Mouse (Mus musculus) ES-Bruce4 (cell line): ENCODE data around the gene Fgfr2. TPM values are rescaled to one million over a fixed set of nuclear protein-coding genes. Genes with fewer than 3 reads are reported as not detected.

ENCODE experiments used
- H3K27ac ChIP-seq: 2 replicates; pipeline ENCODE4 v1.5.1; 2012; ENCODE audit warnings: low read length, inconsistent platforms; ENCODE audit not compliant: insufficient read depth
- H3K27me3 ChIP-seq: 2 replicates; pipeline ENCODE4 v1.6.1; 2012; ENCODE audit warnings: mild to moderate bottlenecking, low read length, inconsistent platforms; ENCODE audit not compliant: control insufficient read depth, poor library complexity, insufficient read depth, severe bottlenecking
- H3K36me3 ChIP-seq: 2 replicates; pipeline ENCODE4 v1.6.1; 2012; ENCODE audit warnings: inconsistent platforms, mild to moderate bottlenecking, low read length, moderate library complexity; ENCODE audit not compliant: control insufficient read depth, poor library complexity, insufficient read depth, severe bottlenecking
- H3K4me1 ChIP-seq: one replicate; pipeline ENCODE4 v1.8.1; 2011; ENCODE audit warnings: low read length; ENCODE audit not compliant: control insufficient read depth, insufficient read depth
- H3K4me3 ChIP-seq: 2 replicates; pipeline ENCODE4 v1.5.1; 2011; ENCODE audit warnings: low read depth, mild to moderate bottlenecking, low read length
- H3K9ac ChIP-seq: 2 replicates; pipeline ENCODE4 v1.6.1; 2012; ENCODE audit warnings: low read depth, mild to moderate bottlenecking, inconsistent platforms; ENCODE audit not compliant: poor library complexity, severe bottlenecking
- H3K9me3 ChIP-seq: replicated peaks from 2 replicates; pipeline ENCODE4 v1.6.1; 2012; ENCODE audit warnings: mild to moderate bottlenecking, low read length, inconsistent platforms; ENCODE audit not compliant: control insufficient read depth, poor library complexity, insufficient read depth, severe bottlenecking
- CTCF ChIP-seq: IDR thresholded peaks from one replicate; pipeline ENCODE4 v1.8.1; 2011; ENCODE audit warnings: low read depth, low read length
- EP300 ChIP-seq: IDR thresholded peaks from 2 replicates; pipeline ENCODE4 v1.6.1; 2011; ENCODE audit warnings: low read depth, low read length; ENCODE audit not compliant: insufficient read depth
- POLR2A ChIP-seq: IDR thresholded peaks from one replicate; pipeline ENCODE4 v1.8.1; 2011; ENCODE audit warnings: low read length; ENCODE audit not compliant: insufficient read depth
- polyA plus RNA-seq: library from polyadenylated mRNA; stranded (reverse); fragments of >200 nt; gene quantifications from 2 replicates; pipeline ENCODE4 v1.2.4, GENCODE M21; 2011; ENCODE audit warnings: low read depth; ENCODE audit not compliant: missing spikeins, insufficient read depth, insufficient read length

Gene Fgfr2
- polyA plus RNA-seq, 1 experiment: 34.8 TPM

DNA sequence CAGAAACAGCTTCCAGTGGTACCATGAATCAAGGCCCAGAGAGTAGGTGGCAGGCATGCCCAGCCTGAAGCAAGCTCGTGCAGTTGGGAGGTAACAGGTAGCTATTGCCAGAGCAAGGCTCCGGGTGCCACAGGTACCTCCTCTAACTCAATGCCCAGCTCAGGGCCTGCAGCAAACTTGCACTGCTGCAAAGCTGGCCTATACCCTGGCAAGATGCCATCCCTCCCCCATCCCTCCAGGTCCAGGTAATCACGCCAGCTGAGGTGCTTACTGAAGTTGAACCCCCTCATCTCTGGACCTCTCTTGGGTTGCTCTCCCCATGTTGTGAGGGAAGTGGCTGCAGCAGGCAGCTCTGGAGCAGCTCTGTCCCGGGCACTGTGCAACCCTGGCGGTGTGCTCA, 464.5 kb downstream of the Fgfr2 start:
- no peak for TF ChIP-seq EP300
- no peak for TF ChIP-seq POLR2A
- no peak for TF ChIP-seq CTCF
- H3K36me3 ChIP-seq: no peaks in the 10 kb centered on the region
- H3K27me3 ChIP-seq: no peaks in the 10 kb centered on the region
- no peaks in the 10 kb centered on the region for H3K4me1 ChIP-seq
- no peak overlapping the region for H3K27ac ChIP-seq
- no peak overlapping the region for H3K4me3 ChIP-seq
- H3K9ac ChIP-seq: no peak overlapping the region
- H3K9me3 ChIP-seq: no peaks in the 10 kb centered on the region

DNA sequence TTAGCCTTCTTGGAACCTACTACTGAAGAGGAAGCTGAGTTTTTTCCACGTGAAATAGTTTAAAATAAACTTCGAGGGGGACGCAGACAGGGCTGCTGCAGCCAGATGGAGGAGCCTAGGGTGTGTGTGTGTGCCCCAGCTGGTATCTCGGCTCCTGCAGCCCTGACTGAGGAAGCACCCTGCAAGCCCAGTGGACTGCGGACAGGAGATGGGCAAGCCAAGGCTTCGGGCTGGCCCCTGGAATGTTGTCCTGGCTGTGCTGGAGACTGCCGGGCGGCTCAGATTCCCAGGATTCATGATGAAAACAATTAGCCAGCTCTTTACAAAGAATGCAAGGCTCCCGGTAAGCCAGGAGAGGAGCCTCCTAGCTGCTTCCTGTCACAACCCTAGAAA, 465.1 kb downstream of the Fgfr2 start:
- Histone ChIP-seq H3K27me3 (no peaks in the 10 kb centered on the region), H3K9ac (no peak overlapping the region), H3K27ac (no peak overlapping the region), H3K36me3 (no peaks in the 10 kb centered on the region), H3K4me1 (no peaks in the 10 kb centered on the region), H3K4me3 (no peak overlapping the region), H3K9me3 (no peaks in the 10 kb centered on the region)
- TF ChIP-seq CTCF (no peak), POLR2A (no peak), EP300 (no peak)

DNA sequence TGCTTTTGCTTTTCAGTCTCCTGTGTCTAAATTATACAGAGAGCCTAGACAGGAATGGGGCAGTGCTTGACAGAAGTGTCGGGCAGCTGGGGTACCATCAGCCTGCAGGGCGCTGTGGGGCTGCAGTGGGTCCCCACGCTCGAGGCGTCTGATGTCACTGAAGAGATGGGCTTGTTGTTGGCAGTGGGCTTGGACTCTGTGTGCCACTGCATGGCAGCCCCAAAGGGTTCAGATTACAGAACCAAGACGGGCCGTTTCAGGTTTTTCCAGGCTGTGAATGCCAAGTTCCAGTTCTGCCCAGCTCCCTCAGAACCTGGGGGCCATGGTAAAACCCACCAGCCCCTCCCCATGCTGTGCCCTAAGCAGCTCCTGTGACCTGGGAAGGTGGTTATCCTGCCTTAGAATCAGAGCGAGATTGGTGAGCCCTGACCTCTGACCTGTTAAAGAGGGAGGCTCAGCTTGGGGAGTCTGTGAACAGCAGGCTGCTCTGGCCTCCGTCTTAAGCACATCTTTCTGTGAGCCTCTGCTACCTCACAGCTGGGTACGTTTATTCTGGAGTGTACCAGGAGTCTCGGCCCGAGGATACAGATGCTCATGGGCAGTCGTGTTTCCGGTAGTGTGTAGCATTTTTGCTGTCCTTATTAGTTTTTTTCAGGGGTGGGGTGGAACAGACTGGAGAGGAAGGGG, 465.6 kb downstream of the Fgfr2 start:
- Histone ChIP-seq H3K27me3 (no peaks in the 10 kb centered on the region), H3K4me1 (no peaks in the 10 kb centered on the region), H3K9ac (no peak overlapping the region), H3K4me3 (no peak overlapping the region), H3K27ac (no peak overlapping the region), H3K36me3 (no peaks in the 10 kb centered on the region), H3K9me3 (no peaks in the 10 kb centered on the region)
- TF ChIP-seq EP300: no peak
- TF ChIP-seq CTCF: no peak
- TF ChIP-seq POLR2A: no peak

DNA sequence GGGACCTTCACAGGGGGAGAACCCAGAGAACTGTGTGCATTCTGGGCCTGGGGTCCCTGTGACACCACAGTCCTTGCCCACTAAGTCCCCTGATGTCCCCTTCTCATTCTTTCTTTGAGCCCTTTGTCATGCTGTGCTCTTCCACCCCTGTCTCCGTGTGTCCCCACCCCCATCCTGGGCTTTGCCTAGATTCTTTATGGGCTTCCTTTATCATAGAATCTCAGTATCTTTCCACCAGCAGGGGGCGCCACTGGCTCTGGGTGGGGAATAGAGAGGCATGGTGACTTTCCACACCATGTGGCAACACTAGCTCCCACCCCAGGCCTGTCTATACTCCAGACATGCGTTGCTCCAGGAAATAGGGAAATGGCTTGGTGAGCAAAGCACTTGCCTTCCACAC, 466.6 kb downstream of the Fgfr2 start:
- peak; percentile 72 for TF ChIP-seq CTCF
- TF ChIP-seq EP300: no peak
- Histone ChIP-seq H3K9me3 (no peaks in the 10 kb centered on the region), H3K9ac (no peak overlapping the region), H3K36me3 (no peaks in the 10 kb centered on the region), H3K27ac (no peak overlapping the region), H3K4me3 (no peak overlapping the region), H3K27me3 (no peaks in the 10 kb centered on the region), H3K4me1 (no peaks in the 10 kb centered on the region)

DNA sequence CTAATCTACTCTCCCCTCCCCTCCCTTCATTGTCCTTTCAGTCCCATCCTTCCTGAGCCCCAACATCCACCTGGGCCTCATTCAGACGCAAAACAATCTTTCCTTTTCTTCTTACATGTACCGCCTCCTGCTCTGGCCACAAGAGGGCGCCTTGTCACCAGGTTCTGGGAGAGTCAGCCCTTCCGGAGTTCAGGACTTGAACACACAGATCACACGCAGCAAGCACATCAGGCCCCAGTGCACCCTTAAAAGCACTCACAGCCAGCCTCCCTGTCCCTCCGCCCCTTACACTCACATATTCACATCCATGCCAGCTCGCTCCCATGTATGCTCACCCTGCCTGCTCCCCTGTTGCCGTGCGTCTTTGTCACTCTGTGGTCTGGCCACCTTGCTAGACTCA, 467.1 kb downstream of the Fgfr2 start:
- Histone ChIP-seq H3K9me3 (no peaks in the 10 kb centered on the region), H3K36me3 (no peaks in the 10 kb centered on the region), H3K4me1 (no peaks in the 10 kb centered on the region), H3K9ac (no peak overlapping the region), H3K4me3 (0 out of 2 replicates have a peak overlapping the region, but pooled peaks have one; percentile 17), H3K27ac (no peak overlapping the region), H3K27me3 (no peaks in the 10 kb centered on the region)
- peak; percentile 96 for TF ChIP-seq CTCF
- TF ChIP-seq EP300: no peak
- no peak for TF ChIP-seq POLR2A

DNA sequence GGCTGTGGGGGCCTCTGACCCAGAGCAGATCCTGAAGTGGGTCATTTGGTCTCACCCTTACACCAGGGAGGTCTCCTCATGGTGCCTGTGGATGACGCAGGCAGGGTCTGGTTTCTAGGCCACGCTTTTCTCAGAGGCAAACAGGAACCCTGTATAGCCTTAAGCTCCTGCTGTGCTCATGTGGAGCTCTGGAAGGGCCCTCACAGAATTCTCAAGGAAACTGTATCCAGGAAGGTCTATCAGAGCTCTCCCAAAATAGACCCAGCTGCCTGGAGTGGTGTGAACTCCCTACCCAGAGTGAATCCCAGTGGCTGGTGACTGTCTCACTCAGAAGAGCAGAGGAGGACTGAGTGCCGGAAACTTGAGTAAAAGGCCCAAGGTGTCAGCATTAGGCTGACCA, 468.7 kb downstream of the Fgfr2 start:
- H3K9ac ChIP-seq: no peak overlapping the region
- H3K27me3 ChIP-seq: no peaks in the 10 kb centered on the region
- TF ChIP-seq POLR2A (no peak), CTCF (no peak), EP300 (no peak)
- H3K4me1 ChIP-seq: no peaks in the 10 kb centered on the region
- H3K27ac ChIP-seq: no peak overlapping the region
- H3K9me3 ChIP-seq: no peaks in the 10 kb centered on the region
- H3K36me3 ChIP-seq: no peaks in the 10 kb centered on the region
- H3K4me3 ChIP-seq: no peak overlapping the region
